In genomic region chr5:91072340-91072739, GRCm38 (mm10) we compare ENCODE assay signal across 22 mouse cellular contexts. TPM values are rescaled to one million over a fixed set of nuclear protein-coding genes. Genes with fewer than 3 reads are reported as not detected.
DNase-seq lines count a peak whose midpoint lies in the region; ATAC-seq and TF ChIP-seq lines count a peak whose summit lies in the region.
"Had no signal": no experiment of that assay in that cellular context is flagged by ENCODE, and none has a peak within 500 bp of the region (broad histone marks: within the 10 kb centered on the region; RNA-seq: fewer than 3 reads in every experiment).

No protein-coding gene starts in this region.

- no peak overlapping the region for H3K4me3 ChIP-seq in forebrain, embryonic 15.5 days
- H3K4me3 ChIP-seq in forebrain, embryonic 10.5 days = no peak overlapping the region
- H3K4me3 ChIP-seq: embryonic facial prominence, embryonic 13.5 days; heart, embryonic 12.5 days; hindbrain, embryonic 10.5 days; intestine, embryonic 15.5 days had no signal

- no peak for DNase-seq in forebrain, embryonic 10.5 days (ENCODE audit: extremely low spot score, low spot score)
- peak; percentile 10 for DNase-seq in layer of hippocampus, adult 9-11 months
- no peak for DNase-seq in layer of hippocampus, adult 9-10 months (ENCODE audit: low spot score)
- peak; percentile 31 for DNase-seq in brain, embryonic 14.5 days (ENCODE audit: low read depth)
- DNase-seq in left cerebral cortex, postnatal 36 days (ENCODE audit: low spot score in 2 of 2) = no peak
- DNase-seq in left cerebral cortex, adult 18-20 months (ENCODE audit: low spot score in 2 of 2) = no peak
- DNase-seq: adrenal gland, postnatal 25 days; cerebellum, adult 8-10 months; cerebellum, postnatal 25 days; gastrocnemius, postnatal 14 days; kidney, adult 18-20 months had no signal

- H3K9me3 ChIP-seq in forebrain, embryonic 15.5 days = no peaks in the 10 kb centered on the region
- H3K9me3 ChIP-seq in forebrain, embryonic 10.5 days = no peaks in the 10 kb centered on the region
- H3K9me3 ChIP-seq: embryonic facial prominence, embryonic 13.5 days; G1E; heart, embryonic 12.5 days; hindbrain, embryonic 10.5 days; intestine, embryonic 15.5 days had no signal

- H3K27me3 ChIP-seq in forebrain, embryonic 15.5 days = 0 out of 2 replicates have a peak, but pooled peaks cover 3% of the 10 kb centered on the region
- H3K27me3 ChIP-seq in forebrain, embryonic 10.5 days (ENCODE audit: poor library complexity, severe bottlenecking) = peaks cover 39% of the 10 kb centered on the region

- peak; percentile 60; the same call in 1 of the 2 replicates for ATAC-seq in forebrain, embryonic 15.5 days (replicated peaks)
- ATAC-seq: CD4-positive, CD25-positive, alpha-beta regulatory T cell, adult 4 months; intestine, embryonic 15.5 days had no signal

- H3K4me2 ChIP-seq in forebrain, embryonic 15.5 days (replicated peaks) = no peak overlapping the region
- H3K4me2 ChIP-seq: embryonic facial prominence, embryonic 13.5 days; heart, embryonic 12.5 days; hindbrain, embryonic 14.5 days; intestine, embryonic 15.5 days had no signal

- TF ChIP-seq CTCF in brain, embryonic 14.5 days (IDR thresholded peaks at IDR 0.05; ENCODE audit: borderline replicate concordance, extremely low read depth, insufficient read depth, insufficient read length) = no peak

- H3K36me3 ChIP-seq in forebrain, embryonic 15.5 days = no peaks in the 10 kb centered on the region
- no peaks in the 10 kb centered on the region for H3K36me3 ChIP-seq in forebrain, embryonic 10.5 days (replicated peaks)
- H3K36me3 ChIP-seq: embryonic facial prominence, embryonic 13.5 days; G1E; heart, embryonic 12.5 days; hindbrain, embryonic 10.5 days; intestine, embryonic 15.5 days had no signal

- H3K9ac ChIP-seq in forebrain, embryonic 15.5 days (replicated peaks) = no peak overlapping the region
- H3K9ac ChIP-seq: embryonic facial prominence, embryonic 13.5 days; heart, embryonic 12.5 days; hindbrain, embryonic 14.5 days; intestine, embryonic 15.5 days had no signal

- no peak overlapping the region for H3K27ac ChIP-seq in forebrain, embryonic 15.5 days (replicated peaks)
- no peak overlapping the region for H3K27ac ChIP-seq in forebrain, embryonic 10.5 days
- H3K27ac ChIP-seq: embryonic facial prominence, embryonic 13.5 days; hindbrain, embryonic 10.5 days; hindbrain, embryonic 14.5 days; intestine, embryonic 15.5 days had no signal

- no peak for TF ChIP-seq POLR2A in brain, embryonic 14.5 days (IDR thresholded peaks at IDR 0.05; ENCODE audit: borderline replicate concordance, extremely low read depth, insufficient read depth, insufficient read length, poor library complexity, severe bottlenecking)

- peaks cover 8% of the 10 kb centered on the region for H3K4me1 ChIP-seq in forebrain, embryonic 15.5 days
- peaks cover 9% of the 10 kb centered on the region for H3K4me1 ChIP-seq in forebrain, embryonic 10.5 days

- WGBS in forebrain, embryonic 15.5 days = 66% methylated on average over 4 of the region's 4 CpGs
- 87% methylated on average over 4 of the region's 4 CpGs for WGBS in forebrain, embryonic 10.5 days

- intact Hi-C loops in left cerebral cortex, postnatal 36 days (cut with DNase I) = no loop called here

RNA-seq across cellular contexts. Expression of gene Ereg, which starts 2.1 kb away (rescaled TPM):
- polyA plus RNA-seq in forebrain, embryonic 15.5 days (2015; fragmentation: Nextera tagmentation; extraction: Ambion mirVana) = not detected in 2 replicates
- polyA plus RNA-seq in forebrain, embryonic 10.5 days (2016; fragmentation: Nextera tagmentation; extraction: Ambion mirVana) = 0.07 TPM in 1 of 2 replicates, not detected in the other
- polyA plus RNA-seq in brain, embryonic 14.5 days (2012; rRNA removed) = 0.01 and 0.03 TPM in 2 replicates
- total RNA-seq in left cerebral cortex, postnatal 36 days (2021) = not detected
- total RNA-seq in left cerebral cortex, adult 18-20 months (2021) = not detected
- total RNA-seq: adrenal gland, postnatal 25 days; G1E; gastrocnemius, adult 18-20 months; gastrocnemius, postnatal 14 days; granulocyte monocyte progenitor cell, adult 5-6 weeks had no signal
- polyA plus RNA-seq: CD4-positive, CD25-positive, alpha-beta regulatory T cell, adult 4 months; cortical plate, adult 2 months; embryonic facial prominence, embryonic 13.5 days; G1E; hindbrain, embryonic 10.5 days; hindbrain, embryonic 14.5 days had no signal

RNA-seq across cellular contexts. Expression of gene Epgn, which starts 45.1 kb away (rescaled TPM):
- 0.19 and 0.31 TPM in 2 replicates for polyA plus RNA-seq in forebrain, embryonic 15.5 days (2015; fragmentation: Nextera tagmentation; extraction: Ambion mirVana)
- 0.10 and 0.34 TPM in 2 replicates for polyA plus RNA-seq in forebrain, embryonic 10.5 days (2016; fragmentation: Nextera tagmentation; extraction: Ambion mirVana)
- 0.26 and 0.39 TPM in 2 replicates for polyA plus RNA-seq in brain, embryonic 14.5 days (2012; rRNA removed)
- under 1 TPM in 1 of 2 experiments, not detected in 1; 0.23 TPM for total RNA-seq in left cerebral cortex, postnatal 36 days (2021)
- total RNA-seq in left cerebral cortex, adult 18-20 months (2021) = under 1 TPM in 1 of 2 experiments, not detected in 1; 0.42 TPM
- total RNA-seq: adrenal gland, postnatal 25 days; granulocyte monocyte progenitor cell, adult 5-6 weeks had no signal
- polyA plus RNA-seq: CD4-positive, CD25-positive, alpha-beta regulatory T cell, adult 4 months; G1E; heart, embryonic 12.5 days; hindbrain, embryonic 14.5 days; intestine, embryonic 15.5 days had no signal

Comparison
In these comparisons a context has a peak if more than half of its experiments do, and no peak if none do; other contexts are left out.
1. DNase-seq: peak in layer of hippocampus, adult 9-11 months (single experiment) and brain, embryonic 14.5 days (single experiment); none in forebrain, embryonic 10.5 days (single experiment), layer of hippocampus, adult 9-10 months (single experiment), left cerebral cortex, postnatal 36 days (0 of 2) and left cerebral cortex, adult 18-20 months (0 of 2).